Mouse (Mus musculus) embryonic facial prominence, embryonic 12.5 days (tissue): ENCODE measurements around the gene Ube4b. TPM values are rescaled to one million over a fixed set of nuclear protein-coding genes. Genes with fewer than 3 reads are reported as not detected.

ENCODE experiments used
- ATAC-seq: fragments of 200-750 bp; cut with Nextera tagmentation; 2 replicates; pipeline ENCODE4 v1.8.0; 2017; ENCODE audit not compliant: insufficient number of reproducible peaks, insufficient read depth, low FRiP score, low TSS enrichment
- H3K27ac ChIP-seq: fragments of 300-500 bp; sonication (generic); 2 replicates; pipeline ENCODE4 v1.5.1; 2016; ENCODE audit warnings: mild to moderate bottlenecking
- H3K27me3 ChIP-seq: fragments of 300-500 bp; sonication (generic); 2 replicates; pipeline ENCODE4 v1.6.1; 2016; ENCODE audit warnings: mild to moderate bottlenecking, moderate library complexity
- H3K36me3 ChIP-seq: fragments of 300-500 bp; sonication (generic); 2 replicates; pipeline ENCODE4 v1.6.1; 2016; ENCODE audit warnings: mild to moderate bottlenecking
- H3K4me1 ChIP-seq: fragments of 300-500 bp; sonication (generic); 2 replicates; pipeline ENCODE4 v1.6.1; 2016
- H3K4me2 ChIP-seq: fragments of 300-500 bp; sonication (generic); replicated peaks from 2 replicates; pipeline ENCODE4 v1.6.1; 2016; ENCODE audit warnings: mild to moderate bottlenecking, moderate library complexity
- H3K4me3 ChIP-seq: fragments of 300-500 bp; sonication (generic); 2 replicates; pipeline ENCODE4 v1.5.1; 2016; ENCODE audit warnings: mild to moderate bottlenecking
- H3K9ac ChIP-seq: fragments of 300-500 bp; sonication (generic); 2 replicates; pipeline ENCODE4 v1.6.1; 2016; ENCODE audit warnings: mild to moderate bottlenecking, moderate library complexity
- H3K9me3 ChIP-seq: fragments of 300-500 bp; sonication (generic); 2 replicates; pipeline ENCODE4 v1.6.1; 2016; ENCODE audit warnings: mild to moderate bottlenecking, moderate library complexity
- WGBS: fragments of 180-500 bp; shearing (Covaris S2); methylation state at CpG from one replicate; pipeline ENCODE4 v1.1.7; 2016; 5-methylcytosine and 5-hydroxymethylcytosine counted together
- polyA plus RNA-seq: library from polyadenylated mRNA; unstranded; fragments of >200 nt; fragmentation: Nextera tagmentation; extraction: Ambion mirVana; gene quantifications from 2 replicates; pipeline ENCODE4 v1.2.1, GENCODE M21; 2016

Ube4b gene
- polyA plus RNA-seq, 1 experiment from 2014 or later: 67.5 TPM

DNA sequence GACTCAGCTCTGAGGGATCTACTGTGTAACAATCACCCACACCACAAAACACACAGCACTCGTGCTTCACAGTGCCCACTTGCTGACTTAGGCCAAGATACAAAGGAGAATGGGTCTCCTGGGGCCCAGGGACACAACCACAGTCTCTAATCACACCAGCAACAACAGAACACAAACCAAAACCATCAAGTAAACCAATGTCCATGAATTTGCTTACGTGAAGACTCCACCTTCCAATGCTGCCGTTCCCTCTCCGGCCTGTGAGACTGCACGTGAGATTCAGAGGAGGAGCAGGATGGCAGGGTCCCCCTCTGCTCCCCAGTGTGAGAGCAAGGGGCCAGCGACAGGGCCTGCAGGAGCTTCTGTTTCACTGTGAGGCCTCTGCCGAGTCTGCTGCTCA, 93.8 kb downstream of the Ube4b start:
- Histone ChIP-seq H3K4me1 (no peaks in the 10 kb centered on the region), H3K9me3 (no peaks in the 10 kb centered on the region), H3K27me3 (no peaks in the 10 kb centered on the region), H3K4me2 (no peak overlapping the region), H3K9ac (no peak overlapping the region), H3K27ac (no peak overlapping the region), H3K4me3 (no peak overlapping the region), H3K36me3 (peaks cover 89% of the 10 kb centered on the region)
- WGBS: 90% methylated on average over 7 of the region's 7 CpGs
- ATAC-seq: no peak

DNA sequence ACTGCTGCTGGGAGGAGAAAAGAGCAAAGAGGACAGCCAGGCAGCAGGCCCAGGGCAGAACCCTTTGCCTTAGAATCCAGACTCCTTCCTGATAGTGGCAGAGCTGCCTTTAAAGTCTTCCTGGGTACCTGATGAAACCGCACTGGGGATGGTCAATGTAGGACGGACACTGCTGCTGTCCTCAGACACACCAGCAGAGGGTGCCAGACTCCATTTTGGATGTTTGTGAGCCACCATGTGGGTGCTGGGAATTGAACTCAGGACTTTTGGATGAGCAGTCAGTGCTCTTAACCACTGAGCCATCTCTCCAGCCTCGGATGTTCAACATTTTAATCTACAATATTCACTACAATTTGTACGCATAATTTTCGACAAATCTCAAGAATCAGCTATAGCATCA, 96.1 kb downstream of the Ube4b start:
- Histone ChIP-seq H3K4me2 (no peak overlapping the region), H3K27me3 (no peaks in the 10 kb centered on the region), H3K4me1 (no peaks in the 10 kb centered on the region), H3K4me3 (no peak overlapping the region), H3K27ac (no peak overlapping the region), H3K9ac (no peak overlapping the region), H3K9me3 (no peaks in the 10 kb centered on the region), H3K36me3 (peaks cover 74% of the 10 kb centered on the region)
- no peak for ATAC-seq
- 96% methylated on average over 5 of the region's 5 CpGs for WGBS

- Histone ChIP-seq H3K36me3 (peaks cover 56% of the 10 kb centered on the region), H3K9me3 (no peaks in the 10 kb centered on the region), H3K4me2 (no peak overlapping the region), H3K4me3 (no peak overlapping the region), H3K27me3 (no peaks in the 10 kb centered on the region), H3K9ac (no peak overlapping the region), H3K4me1 (no peaks in the 10 kb centered on the region), H3K27ac (no peak overlapping the region)
- WGBS: 90% methylated on average over 4 of the region's 4 CpGs
- no peak for ATAC-seq
Observed at GRCm38 (mm10) chr4:149328735-149329134, 97.8 kb downstream of the Ube4b start.

GRCm38 (mm10) chr4:149327281-149327680, 99.3 kb downstream of the Ube4b start:
- Histone ChIP-seq H3K4me3 (no peak overlapping the region), H3K9me3 (no peaks in the 10 kb centered on the region), H3K4me1 (no peaks in the 10 kb centered on the region), H3K36me3 (peaks cover 44% of the 10 kb centered on the region), H3K27ac (no peak overlapping the region), H3K4me2 (no peak overlapping the region), H3K27me3 (no peaks in the 10 kb centered on the region), H3K9ac (no peak overlapping the region)
- WGBS: 95% methylated on average over 7 of the region's 7 CpGs
- ATAC-seq: no peak

- WGBS: 90% methylated on average over 10 of the region's 10 CpGs
Observed at GRCm38 (mm10) chr4:149325411-149326162, 101.0 kb downstream of the Ube4b start.

DNA sequence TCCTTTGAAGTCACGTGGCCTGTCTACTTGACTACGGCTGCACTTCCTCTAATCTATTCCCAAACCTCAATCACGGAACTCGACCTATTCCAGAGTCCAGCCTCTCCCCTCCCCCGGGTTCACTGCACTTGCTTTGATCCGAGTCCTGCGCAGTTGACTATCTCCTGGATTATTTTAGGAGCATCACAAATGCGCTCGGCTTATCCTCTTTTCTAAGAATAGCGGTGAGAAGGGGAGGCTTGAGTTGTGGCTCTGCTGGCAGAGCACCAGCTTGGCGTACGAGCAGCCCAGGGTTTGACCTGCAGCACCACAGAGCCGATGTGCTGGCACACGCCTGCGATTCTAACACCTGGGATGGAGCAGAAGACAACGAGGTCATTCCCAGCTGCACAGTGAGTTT, 102.8 kb downstream of the Ube4b start:
- Histone ChIP-seq H3K4me1 (no peaks in the 10 kb centered on the region), H3K36me3 (peaks cover 12% of the 10 kb centered on the region), H3K27ac (no peak overlapping the region), H3K4me3 (no peak overlapping the region), H3K4me2 (no peak overlapping the region), H3K9me3 (no peaks in the 10 kb centered on the region), H3K9ac (no peak overlapping the region), H3K27me3 (no peaks in the 10 kb centered on the region)
- no peak for ATAC-seq
- WGBS: 83% methylated on average over 16 of the region's 16 CpGs

More at GRCm38 (mm10) chr4:149325411-149326162, 101.0 kb downstream of the Ube4b start:
- Histone ChIP-seq H3K9ac (no peak overlapping the region), H3K4me2 (no peak overlapping the region), H3K27me3 (no peaks in the 10 kb centered on the region), H3K27ac (no peak overlapping the region), H3K4me3 (no peak overlapping the region), H3K4me1 (no peaks in the 10 kb centered on the region), H3K9me3 (no peaks in the 10 kb centered on the region), H3K36me3 (peaks cover 28% of the 10 kb centered on the region)
- ATAC-seq: no peak

- Histone ChIP-seq H3K4me2 (no peak overlapping the region), H3K27me3 (no peaks in the 10 kb centered on the region), H3K4me1 (no peaks in the 10 kb centered on the region), H3K9ac (no peak overlapping the region), H3K27ac (no peak overlapping the region), H3K9me3 (no peaks in the 10 kb centered on the region), H3K4me3 (no peak overlapping the region), H3K36me3 (peaks cover 7% of the 10 kb centered on the region)
- ATAC-seq: no peak
- WGBS: 58% methylated on average over 6 of the region's 6 CpGs
Observed at GRCm38 (mm10) chr4:149322718-149323117, 103.8 kb downstream of the Ube4b start.

DNA sequence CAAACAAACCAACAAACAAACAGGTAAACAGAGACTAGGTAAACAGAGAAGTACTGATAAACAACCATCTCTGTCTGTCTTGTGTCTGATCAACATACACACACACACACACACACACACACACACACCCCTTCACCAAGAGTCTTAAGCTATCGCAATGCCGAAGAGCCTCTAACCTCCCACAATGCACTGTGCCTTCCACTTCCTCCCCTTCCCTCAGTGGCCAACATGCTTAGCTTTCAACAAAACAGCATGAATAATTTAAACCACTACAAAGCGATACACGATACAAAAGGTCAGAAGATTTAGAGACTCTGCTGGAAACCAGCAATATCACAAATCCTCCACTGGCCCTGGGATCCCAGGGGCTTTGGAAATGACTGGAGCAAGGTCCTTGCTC, 104.3 kb downstream of the Ube4b start:
- H3K4me1 ChIP-seq: no peaks in the 10 kb centered on the region
- H3K27ac ChIP-seq: no peak overlapping the region
- no peak for ATAC-seq
- peaks cover 2% of the 10 kb centered on the region for H3K36me3 ChIP-seq
- H3K4me2 ChIP-seq: no peak overlapping the region
- WGBS: 70% methylated on average over 4 of the region's 4 CpGs
- no peak overlapping the region for H3K9ac ChIP-seq
- no peak overlapping the region for H3K4me3 ChIP-seq
- no peaks in the 10 kb centered on the region for H3K27me3 ChIP-seq
- no peaks in the 10 kb centered on the region for H3K9me3 ChIP-seq

DNA sequence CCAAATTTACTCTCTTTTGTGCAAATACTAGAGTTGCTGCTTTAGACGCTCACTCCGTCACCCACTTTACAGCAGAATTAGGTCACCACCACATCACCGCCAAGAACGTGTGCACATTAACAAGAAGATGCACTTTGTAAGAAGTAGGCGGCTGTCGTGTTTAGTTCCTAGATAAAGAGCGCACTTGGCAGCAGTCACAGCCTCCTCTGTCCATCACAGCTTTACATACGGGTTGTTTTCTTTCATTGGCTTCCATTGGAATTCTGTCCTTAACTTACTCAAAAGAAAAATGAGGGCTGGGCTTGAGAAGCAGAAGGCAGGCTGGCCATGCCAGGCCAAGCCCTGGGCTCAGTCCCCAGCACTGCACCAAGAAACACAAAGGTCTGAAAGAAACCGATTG, 107.5 kb downstream of the Ube4b start:
- Histone ChIP-seq H3K27ac (no peak overlapping the region), H3K36me3 (no peaks in the 10 kb centered on the region), H3K9ac (no peak overlapping the region), H3K27me3 (no peaks in the 10 kb centered on the region), H3K4me2 (no peak overlapping the region), H3K9me3 (no peaks in the 10 kb centered on the region), H3K4me1 (no peaks in the 10 kb centered on the region), H3K4me3 (no peak overlapping the region)
- WGBS: 88% methylated on average over 9 of the region's 9 CpGs
- no peak for ATAC-seq

DNA sequence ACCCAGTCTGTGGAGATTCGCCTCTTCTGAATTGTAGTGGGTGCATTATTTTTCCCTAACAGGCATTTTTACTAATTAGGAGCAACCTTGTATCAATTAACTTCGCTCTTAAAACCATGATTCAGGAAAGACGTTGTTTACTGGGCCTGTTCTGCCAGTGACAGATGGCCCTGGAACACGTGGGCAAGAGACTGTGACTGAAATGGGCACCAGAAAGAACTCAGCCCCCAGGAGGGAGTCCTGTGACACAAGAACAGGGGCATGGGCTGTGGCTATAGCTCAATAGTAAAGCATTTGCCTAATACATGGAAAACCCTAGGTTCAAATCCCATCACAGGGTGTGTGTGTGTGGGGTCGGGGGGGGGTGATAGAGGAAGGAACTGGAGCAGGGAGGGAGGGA, 109.2 kb downstream of the Ube4b start:
- Histone ChIP-seq H3K27me3 (no peaks in the 10 kb centered on the region), H3K27ac (no peak overlapping the region), H3K9ac (no peak overlapping the region), H3K4me1 (no peaks in the 10 kb centered on the region), H3K4me2 (no peak overlapping the region), H3K36me3 (no peaks in the 10 kb centered on the region), H3K9me3 (no peaks in the 10 kb centered on the region), H3K4me3 (no peak overlapping the region)
- ATAC-seq: no peak
- 53% methylated on average over 5 of the region's 5 CpGs for WGBS

DNA sequence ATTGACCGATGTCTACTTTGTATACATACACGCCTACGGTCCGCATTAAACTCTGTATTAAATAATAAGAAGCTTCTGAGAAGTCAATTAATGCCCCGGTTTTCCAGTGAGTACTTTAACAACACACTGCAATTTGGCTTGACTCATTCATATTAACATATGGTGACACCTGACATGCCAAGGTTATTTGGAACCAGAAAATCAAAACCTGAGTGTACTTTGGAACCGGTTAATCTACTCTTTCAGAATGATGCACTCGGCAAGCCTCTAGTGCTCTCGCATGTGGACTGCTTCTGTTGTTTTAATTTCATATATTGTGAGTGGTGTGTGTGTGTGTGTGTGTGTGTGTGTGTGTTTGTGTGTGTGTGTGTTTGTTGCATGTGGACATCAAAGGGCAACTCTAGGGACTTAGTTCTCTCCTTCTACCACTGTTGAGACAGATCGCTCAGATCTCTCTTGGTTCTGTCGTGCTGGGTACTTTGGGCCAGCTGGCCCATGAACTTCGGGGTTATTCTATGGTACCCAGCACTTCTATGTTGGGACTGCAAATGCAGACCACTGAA, 112.2 kb downstream of the Ube4b start:
- H3K36me3 ChIP-seq: no peaks in the 10 kb centered on the region
- no peak overlapping the region for H3K9ac ChIP-seq
- no peak overlapping the region for H3K4me3 ChIP-seq
- H3K27me3 ChIP-seq: no peaks in the 10 kb centered on the region
- H3K9me3 ChIP-seq: no peaks in the 10 kb centered on the region
- no peaks in the 10 kb centered on the region for H3K4me1 ChIP-seq
- no peak overlapping the region for H3K4me2 ChIP-seq
- H3K27ac ChIP-seq: no peak overlapping the region
- no peak for ATAC-seq
- 86% methylated on average over 11 of the region's 11 CpGs for WGBS

DNA sequence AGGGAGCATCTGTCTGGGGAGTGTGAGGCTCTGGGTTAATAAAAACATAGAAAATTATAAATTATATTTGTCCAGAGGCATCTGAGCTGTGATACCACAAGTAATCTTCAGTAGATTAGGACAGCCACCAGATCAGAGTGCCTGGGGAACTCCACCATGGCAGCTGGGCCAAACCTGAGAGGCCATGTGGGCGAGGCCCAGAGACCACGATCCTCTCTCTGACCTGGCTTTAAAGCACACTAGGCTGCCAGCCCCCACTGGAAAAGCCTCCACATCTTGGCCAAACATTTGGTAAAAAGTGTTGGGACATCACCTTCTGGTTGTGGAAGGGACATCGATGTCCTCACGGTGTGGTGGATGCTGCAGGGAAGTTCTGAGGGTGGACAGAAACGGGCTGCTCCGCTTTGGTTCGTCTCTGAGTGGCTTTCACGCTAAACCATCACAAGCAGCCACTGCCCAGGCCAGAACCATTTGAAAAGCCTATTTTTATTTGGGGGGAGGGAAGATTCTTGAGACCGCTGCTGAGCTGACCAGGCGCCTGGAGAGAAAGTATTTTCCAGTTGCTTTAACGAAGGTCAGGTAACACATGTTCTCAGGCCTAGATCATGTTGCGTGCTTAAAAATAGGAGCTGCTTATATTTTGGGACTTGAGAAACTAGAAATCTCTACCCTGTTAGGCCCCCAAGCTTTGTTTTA, 112.8 kb downstream of the Ube4b start:
- H3K27me3 ChIP-seq: no peaks in the 10 kb centered on the region
- H3K27ac ChIP-seq: no peak overlapping the region
- H3K36me3 ChIP-seq: no peaks in the 10 kb centered on the region
- 67% methylated on average over 12 of the region's 12 CpGs for WGBS
- H3K4me2 ChIP-seq: no peak overlapping the region
- no peaks in the 10 kb centered on the region for H3K4me1 ChIP-seq
- no peak for ATAC-seq
- no peak overlapping the region for H3K9ac ChIP-seq
- H3K9me3 ChIP-seq: no peaks in the 10 kb centered on the region
- H3K4me3 ChIP-seq: no peak overlapping the region
